Mouse (Mus musculus) thymus, postnatal 0 days (tissue): ENCODE data around the gene 1500009L16Rik. TPM values are rescaled to one million over a fixed set of nuclear protein-coding genes. Genes with fewer than 3 reads are reported as not detected.

Experiments used
- DNase-seq: peaks from one replicate; pipeline ENCODE4 v3.0.0-alpha.2; 2015; ENCODE audit warnings: low spot score
- polyA plus RNA-seq: library from polyadenylated mRNA; unstranded; fragments of >200 nt; fragmentation: Nextera tagmentation; extraction: Ambion mirVana; gene quantifications from 2 replicates; pipeline ENCODE4 v1.2.1, GENCODE M21; 2015

1500009L16Rik gene
- polyA plus RNA-seq, 1 experiment from 2014 or later: 72.5 TPM

DNA sequence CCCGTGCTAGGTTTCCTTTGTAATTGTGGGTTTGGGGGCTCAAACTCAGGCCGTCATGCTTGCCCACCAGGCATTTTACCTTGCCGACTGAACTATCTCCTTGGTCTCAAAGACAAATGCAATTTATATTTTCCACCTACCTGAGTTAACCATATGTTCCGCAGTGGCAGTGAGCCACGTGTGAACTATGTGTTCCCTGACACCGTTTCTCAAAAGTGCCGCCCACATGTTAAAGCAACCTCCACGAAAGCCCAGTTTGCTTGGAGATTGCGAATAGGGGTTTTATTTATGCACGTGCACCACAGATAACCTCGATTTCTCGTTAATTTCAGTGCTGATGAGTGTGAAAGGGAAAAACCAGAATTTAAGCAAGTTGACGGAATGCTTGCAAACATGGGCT, 36.1 kb downstream of the 1500009L16Rik start:
- DNase-seq: no peak

- DNase-seq: no peak
Measured at GRCm38 (mm10) chr10:83760535-83760934, 37.9 kb downstream of the 1500009L16Rik start.

DNA sequence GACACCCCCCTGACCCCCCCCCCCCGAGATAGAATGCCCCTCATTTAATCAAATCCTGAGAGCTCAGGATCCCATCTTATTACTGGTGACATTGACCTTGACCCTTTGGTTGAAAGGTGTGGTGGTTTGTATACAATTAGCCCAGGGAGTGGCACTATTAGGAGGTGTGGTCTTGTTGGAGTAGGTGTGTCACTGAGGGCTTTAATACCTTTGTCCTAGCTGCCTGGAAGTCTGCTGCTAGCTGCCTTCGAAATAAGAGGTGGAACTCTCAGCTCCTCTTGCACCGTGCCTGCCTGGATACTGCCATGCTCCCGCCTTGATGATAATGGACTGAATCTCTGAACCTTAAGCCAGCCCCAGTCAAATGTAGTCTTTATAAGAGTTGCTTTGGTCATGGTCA, 41.2 kb downstream of the 1500009L16Rik start:
- no peak for DNase-seq

- DNase-seq: no peak
Measured at GRCm38 (mm10) chr10:83766882-83767281, 44.2 kb downstream of the 1500009L16Rik start.

- peak; percentile 62 for DNase-seq
Measured at GRCm38 (mm10) chr10:83776272-83776878, 53.7 kb downstream of the 1500009L16Rik start.

DNA sequence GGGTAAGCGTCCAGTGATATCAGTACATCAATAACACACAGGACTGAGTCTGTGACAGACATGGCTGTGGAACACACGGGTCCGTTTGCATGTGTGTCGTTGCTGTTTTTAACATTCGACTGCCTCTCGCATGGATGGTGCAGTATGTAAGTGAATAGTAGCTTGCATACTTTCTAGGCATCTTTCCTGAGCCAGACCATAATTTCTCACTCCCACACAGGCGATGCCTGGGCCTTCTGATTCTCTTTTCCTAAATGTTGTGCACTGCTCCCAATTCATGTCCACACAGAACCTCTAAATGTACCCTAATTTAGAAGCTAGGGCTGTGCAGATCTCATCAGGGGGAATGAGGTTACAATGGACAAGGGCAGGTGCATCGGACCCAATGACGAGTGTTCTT, 54.6 kb downstream of the 1500009L16Rik start:
- DNase-seq: no peak

DNA sequence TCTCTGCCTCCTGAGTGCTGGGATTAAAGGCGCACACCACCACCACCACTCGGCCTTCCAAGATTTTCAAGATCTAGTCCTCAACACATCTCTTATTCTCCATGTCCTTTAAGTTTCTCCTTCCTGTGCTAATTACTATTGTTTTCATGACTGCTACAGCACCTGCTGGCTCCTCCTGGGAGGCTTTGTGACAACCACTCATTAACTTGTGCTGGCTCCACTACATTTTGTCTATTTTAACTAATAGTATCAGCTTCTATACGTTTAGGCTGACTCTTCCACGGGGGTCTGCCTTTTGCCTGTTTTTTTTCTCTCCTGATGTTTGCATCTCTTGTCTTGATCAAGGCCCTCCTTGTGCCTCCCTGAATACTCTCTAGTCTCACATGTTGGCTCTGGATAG, 59.2 kb downstream of the 1500009L16Rik start:
- no peak for DNase-seq

GRCm38 (mm10) chr10:83782371-83783120, 59.9 kb downstream of the 1500009L16Rik start:
- no peak for DNase-seq

GRCm38 (mm10) chr10:83785003-83785402, 62.3 kb downstream of the 1500009L16Rik start:
- peak; percentile 23 for DNase-seq

GRCm38 (mm10) chr10:83785627-83786392, 63.1 kb downstream of the 1500009L16Rik start:
- no peak for DNase-seq

DNA sequence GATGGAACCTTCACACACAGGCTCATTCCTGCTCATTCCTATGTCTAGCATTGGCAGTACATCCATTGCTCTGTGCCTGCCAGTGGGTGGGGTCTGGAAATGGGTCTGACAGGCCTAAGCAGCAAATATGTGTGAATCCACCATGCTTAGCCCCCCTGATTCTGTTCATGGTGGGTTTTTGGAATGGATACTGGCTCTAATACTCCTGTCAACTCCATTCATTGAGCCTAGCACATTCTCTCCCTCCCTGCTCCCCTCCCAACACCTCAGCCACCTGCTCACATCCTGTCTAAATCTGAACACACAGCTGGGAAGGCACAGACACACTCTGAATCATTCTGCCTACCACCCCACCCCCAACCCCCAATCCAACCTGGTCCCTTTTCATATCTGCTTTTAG, 72.4 kb downstream of the 1500009L16Rik start:
- DNase-seq: no peak

GRCm38 (mm10) chr10:83795500-83795899, 72.8 kb downstream of the 1500009L16Rik start:
- no peak for DNase-seq

- no peak for DNase-seq
Measured at GRCm38 (mm10) chr10:83804021-83804420, 81.4 kb downstream of the 1500009L16Rik start.

GRCm38 (mm10) chr10:83805201-83805718, 82.6 kb downstream of the 1500009L16Rik start:
- no peak for DNase-seq

DNA sequence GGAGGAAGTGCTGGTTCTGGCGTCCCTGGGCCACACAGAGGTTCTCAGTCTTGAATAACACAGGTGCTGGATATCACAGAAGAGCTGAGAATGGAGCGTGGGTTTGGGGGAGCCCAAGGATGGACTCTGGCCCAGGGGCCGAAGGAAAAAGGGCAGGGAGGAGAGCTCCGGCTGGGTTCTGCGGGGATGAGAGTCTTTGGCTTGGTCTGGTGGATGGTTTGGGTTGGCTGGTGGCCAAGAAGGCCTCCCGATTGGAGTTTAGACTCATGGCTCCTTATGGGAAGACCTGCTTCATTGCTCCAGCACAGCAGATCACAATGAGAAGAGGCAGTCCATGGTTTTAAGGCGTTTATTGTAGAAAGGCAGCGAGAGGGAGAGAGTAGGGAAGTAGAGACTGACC, 84.6 kb downstream of the 1500009L16Rik start:
- DNase-seq: no peak

Other genes with a start within 250 kb of the 1500009L16Rik start
- 0.22 and 0.37 TPM in 2 replicates for gene Aldh1l2, start 188.7 kb upstream of the 1500009L16Rik start, polyA plus RNA-seq
- 34.2 and 44.8 TPM in 2 replicates for gene Washc4, start 179.1 kb upstream of the 1500009L16Rik start, polyA plus RNA-seq
- gene Appl2, start 74.1 kb upstream of the 1500009L16Rik start, polyA plus RNA-seq: 7.5 and 9.3 TPM in 2 replicates